Mouse (Mus musculus) kidney, adult 2 months (tissue): ENCODE measurements around the gene Lamtor5.

ENCODE experiments used
- CTCF ChIP-seq: fragments of 200-500 bp; conservative IDR thresholded peaks from 2 replicates; pipeline ENCODE4 v1.5.1; 2011; ENCODE audit warnings: low read depth, mild to moderate bottlenecking, control low read depth, low read length, moderate library complexity, mixed read lengths; ENCODE audit not compliant: insufficient read depth, insufficient read length
- POLR2A ChIP-seq: fragments of 200-500 bp; IDR thresholded peaks from one replicate; pipeline ENCODE4 v1.6.1; 2011; ENCODE audit warnings: low read depth, low read length, control low read depth

DNA sequence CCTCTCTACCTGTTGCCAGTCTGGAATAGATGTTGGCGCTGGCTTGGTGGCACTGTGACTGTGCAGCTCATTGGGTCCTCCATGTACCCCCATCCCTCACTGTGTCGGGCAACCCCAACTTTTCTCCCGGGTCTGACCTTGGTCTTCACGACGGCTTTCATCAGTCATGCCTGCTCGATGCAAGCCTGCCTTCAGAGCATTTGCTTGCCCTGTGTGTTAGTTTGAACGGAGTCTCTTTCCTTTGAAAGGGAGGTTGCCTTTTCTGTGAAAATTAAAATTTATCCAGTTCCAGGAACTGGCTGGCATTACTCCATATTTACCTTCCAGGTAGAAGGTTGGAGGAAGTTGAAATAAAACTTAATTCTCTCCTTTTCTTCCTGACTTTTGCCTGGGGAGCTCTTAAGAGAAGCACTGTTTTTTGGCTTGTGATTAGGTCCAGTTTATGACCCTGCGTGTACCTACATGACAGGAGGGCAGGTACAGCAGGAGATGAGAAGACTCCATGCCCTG is 40.1 kb upstream of the Lamtor5 start:
- TF ChIP-seq CTCF: no peak
- TF ChIP-seq POLR2A: no peak
